Mouse (Mus musculus) heart, embryonic 15.5 days (tissue): ENCODE results near the gene Gm13199. TPM values are rescaled to one million over a fixed set of nuclear protein-coding genes. Genes with fewer than 3 reads are reported as not detected.

ENCODE experiments used
- ATAC-seq: fragments of 200-750 bp; cut with Nextera tagmentation; replicated peaks from 2 replicates; pipeline ENCODE4 v1.8.0; 2017; ENCODE audit warnings: low read depth, moderate TSS enrichment; ENCODE audit not compliant: insufficient number of reproducible peaks, insufficient read depth, low FRiP score
- H3K27ac ChIP-seq: fragments of 300-500 bp; sonication (generic); 2 replicates; pipeline ENCODE4 v1.5.1; 2015; ENCODE audit warnings: mild to moderate bottlenecking, inconsistent platforms
- H3K27me3 ChIP-seq: fragments of 300-500 bp; sonication (generic); 2 replicates; pipeline ENCODE4 v1.6.1; 2015; ENCODE audit warnings: inconsistent platforms
- H3K36me3 ChIP-seq: fragments of 300-500 bp; sonication (generic); 2 replicates; pipeline ENCODE4 v1.6.1; 2015; ENCODE audit warnings: mild to moderate bottlenecking, inconsistent platforms
- H3K4me1 ChIP-seq: fragments of 300-500 bp; sonication (generic); replicated peaks from 2 replicates; pipeline ENCODE4 v1.6.1; 2015; ENCODE audit warnings: inconsistent platforms
- H3K4me2 ChIP-seq: fragments of 300-500 bp; sonication (generic); 2 replicates; pipeline ENCODE4 v1.6.1; 2015; ENCODE audit warnings: inconsistent platforms, mild to moderate bottlenecking, moderate library complexity
- H3K4me3 ChIP-seq: fragments of 300-500 bp; sonication (generic); 2 replicates; pipeline ENCODE4 v1.5.1; 2015; ENCODE audit warnings: mild to moderate bottlenecking, inconsistent platforms
- H3K9ac ChIP-seq: fragments of 300-500 bp; sonication (generic); 2 replicates; pipeline ENCODE4 v1.6.1; 2015; ENCODE audit warnings: mild to moderate bottlenecking, inconsistent platforms
- H3K9me3 ChIP-seq: fragments of 300-500 bp; sonication (generic); replicated peaks from 2 replicates; pipeline ENCODE4 v1.6.1; 2016; ENCODE audit warnings: inconsistent platforms
- WGBS: fragments of 180-500 bp; shearing (Covaris S2); methylation state at CpG from one replicate; pipeline ENCODE4 v1.1.7; 2015; ENCODE audit warnings: mixed read lengths; 5-methylcytosine and 5-hydroxymethylcytosine counted together
- polyA plus RNA-seq: library from polyadenylated mRNA; unstranded; fragments of >200 nt; fragmentation: Nextera tagmentation; extraction: Ambion mirVana; gene quantifications from 2 replicates; pipeline ENCODE4 v1.2.1, GENCODE M21; 2015

Gm13199 gene
- 0.63 and 0.71 TPM in 2 replicates for polyA plus RNA-seq

GRCm38 (mm10) chr2:5862834-5863233 lies at the start of gene Gm13199:
Gm13199 (minus strand) TSS chr2:5862934.
- Histone ChIP-seq H3K27ac (no peak within 1 kb of the TSS), H3K4me2 (no peak within 1 kb of the TSS), H3K4me1 (no peaks in the 10 kb centered on the region), H3K9ac (no peak within 1 kb of the TSS), H3K27me3 (no peaks in the 10 kb centered on the region), H3K36me3 (peaks cover 54% of the 10 kb centered on the region), H3K4me3 (no peak within 1 kb of the TSS), H3K9me3 (no peaks in the 10 kb centered on the region)
- no peak for ATAC-seq
- WGBS, result 92% methylated on average over 3 of the region's 3 CpGs

- no peaks in the 10 kb centered on the region for H3K36me3 ChIP-seq
- no peak overlapping the region for H3K4me3 ChIP-seq
- H3K9me3 ChIP-seq, result no peaks in the 10 kb centered on the region
- no peaks in the 10 kb centered on the region for H3K4me1 ChIP-seq
- WGBS, result 61% methylated on average over 16 of the region's 16 CpGs
- no peaks in the 10 kb centered on the region for H3K27me3 ChIP-seq
- no peak overlapping the region for H3K27ac ChIP-seq
- H3K4me2 ChIP-seq, result no peak overlapping the region
- no peak for ATAC-seq
- H3K9ac ChIP-seq, result no peak overlapping the region
These were observed 48.7 kb upstream of the Gm13199 start for GRCm38 (mm10) chr2:5911282-5911965.

GRCm38 (mm10) chr2:5906625-5907024 lies 43.9 kb upstream of the Gm13199 start:
- Histone ChIP-seq H3K27me3 (no peaks in the 10 kb centered on the region), H3K4me2 (no peak overlapping the region), H3K36me3 (no peaks in the 10 kb centered on the region), H3K9me3 (no peaks in the 10 kb centered on the region), H3K4me1 (no peaks in the 10 kb centered on the region), H3K4me3 (no peak overlapping the region), H3K9ac (no peak overlapping the region), H3K27ac (no peak overlapping the region)
- ATAC-seq, result no peak
- WGBS, result 58% methylated on average over 3 of the region's 3 CpGs

GRCm38 (mm10) chr2:5906092-5906491 lies 43.4 kb upstream of the Gm13199 start:
- WGBS, result 25% methylated on average over 5 of the region's 5 CpGs

GRCm38 (mm10) chr2:5900145-5900544 lies 37.4 kb upstream of the Gm13199 start:
- Histone ChIP-seq H3K4me3 (no peak overlapping the region), H3K36me3 (no peaks in the 10 kb centered on the region), H3K4me1 (0 out of 2 replicates have a peak, but pooled peaks cover 3% of the 10 kb centered on the region), H3K27me3 (no peaks in the 10 kb centered on the region), H3K27ac (no peak overlapping the region), H3K9me3 (no peaks in the 10 kb centered on the region), H3K9ac (no peak overlapping the region), H3K4me2 (no peak overlapping the region)
- ATAC-seq, result no peak
- WGBS, result 70% methylated on average over 5 of the region's 5 CpGs

More at GRCm38 (mm10) chr2:5906092-5906491, 43.4 kb upstream of the Gm13199 start:
- no peaks in the 10 kb centered on the region for H3K4me1 ChIP-seq
- no peaks in the 10 kb centered on the region for H3K9me3 ChIP-seq
- no peak overlapping the region for H3K27ac ChIP-seq
- no peak overlapping the region for H3K9ac ChIP-seq
- H3K4me2 ChIP-seq, result no peak overlapping the region
- no peak for ATAC-seq
- H3K4me3 ChIP-seq, result no peak overlapping the region
- no peaks in the 10 kb centered on the region for H3K27me3 ChIP-seq
- H3K36me3 ChIP-seq, result no peaks in the 10 kb centered on the region

- H3K27me3 ChIP-seq, result no peaks in the 10 kb centered on the region
- peak; percentile 99 for ATAC-seq
These were observed 32.3 kb upstream of the Gm13199 start, which contains the start of gene Sec61a2 for GRCm38 (mm10) chr2:5894843-5895570. Sec61a2 (minus strand) TSS chr2:5895432.

GRCm38 (mm10) chr2:5894296-5894695 lies 31.6 kb upstream of the Gm13199 start:
- Histone ChIP-seq H3K4me1 (peaks cover 11% of the 10 kb centered on the region), H3K4me2 (peak overlapping the region; percentile 81), H3K4me3 (peak overlapping the region; percentile 99), H3K9me3 (no peaks in the 10 kb centered on the region), H3K27me3 (no peaks in the 10 kb centered on the region), H3K9ac (peak overlapping the region; percentile 98; the same call in 1 of the 2 replicates), H3K27ac (no peak overlapping the region), H3K36me3 (peaks cover 4% of the 10 kb centered on the region; the same call in 1 of the 2 replicates)
- ATAC-seq, result no peak
- WGBS, result 48% methylated on average over 11 of the region's 11 CpGs

More at GRCm38 (mm10) chr2:5894843-5895570, 32.3 kb upstream of the Gm13199 start, which contains the start of gene Sec61a2:
- Histone ChIP-seq H3K9ac (peak within 1 kb of the TSS; percentile 98), H3K4me3 (peak within 1 kb of the TSS; percentile 99), H3K27ac (peak within 1 kb of the TSS; percentile 92), H3K4me1 (peaks cover 11% of the 10 kb centered on the region), H3K9me3 (no peaks in the 10 kb centered on the region), H3K36me3 (peaks cover 4% of the 10 kb centered on the region; the same call in 1 of the 2 replicates), H3K4me2 (peak within 1 kb of the TSS; percentile 81)
- WGBS, result under 1% methylated on average over 62 of the region's 62 CpGs

GRCm38 (mm10) chr2:5889412-5889811 lies 26.7 kb upstream of the Gm13199 start:
- Histone ChIP-seq H3K4me2 (no peak overlapping the region), H3K27ac (no peak overlapping the region), H3K9ac (no peak overlapping the region), H3K36me3 (peaks cover 26% of the 10 kb centered on the region), H3K4me1 (peaks cover 6% of the 10 kb centered on the region), H3K9me3 (no peaks in the 10 kb centered on the region), H3K4me3 (no peak overlapping the region), H3K27me3 (no peaks in the 10 kb centered on the region)
- WGBS, result 57% methylated on average over 2 of the region's 2 CpGs
- no peak for ATAC-seq

GRCm38 (mm10) chr2:5888865-5889264 lies 26.1 kb upstream of the Gm13199 start:
- H3K4me3 ChIP-seq, result no peak overlapping the region
- no peaks in the 10 kb centered on the region for H3K27me3 ChIP-seq
- no peak overlapping the region for H3K27ac ChIP-seq
- H3K4me2 ChIP-seq, result no peak overlapping the region
- no peaks in the 10 kb centered on the region for H3K9me3 ChIP-seq
- H3K9ac ChIP-seq, result no peak overlapping the region
- WGBS, result 57% methylated on average over 5 of the region's 5 CpGs
- peaks cover 3% of the 10 kb centered on the region; the same call in 1 of the 2 replicates for H3K4me1 ChIP-seq
- no peak for ATAC-seq
- H3K36me3 ChIP-seq, result peaks cover 28% of the 10 kb centered on the region

GRCm38 (mm10) chr2:5877446-5877845 lies 14.7 kb upstream of the Gm13199 start:
- Histone ChIP-seq H3K4me3 (no peak overlapping the region), H3K4me1 (no peaks in the 10 kb centered on the region), H3K9me3 (no peaks in the 10 kb centered on the region), H3K36me3 (peaks cover 79% of the 10 kb centered on the region), H3K4me2 (no peak overlapping the region), H3K27me3 (no peaks in the 10 kb centered on the region), H3K27ac (no peak overlapping the region), H3K9ac (no peak overlapping the region)
- 89% methylated on average over 3 of the region's 3 CpGs for WGBS
- no peak for ATAC-seq

GRCm38 (mm10) chr2:5869746-5870145 lies 7.0 kb upstream of the Gm13199 start:
- Histone ChIP-seq H3K4me1 (no peaks in the 10 kb centered on the region), H3K9ac (no peak overlapping the region), H3K9me3 (no peaks in the 10 kb centered on the region), H3K36me3 (peaks cover 75% of the 10 kb centered on the region), H3K4me2 (no peak overlapping the region), H3K4me3 (no peak overlapping the region), H3K27ac (no peak overlapping the region), H3K27me3 (no peaks in the 10 kb centered on the region)
- no peak for ATAC-seq
- WGBS, result 87% methylated on average over 5 of the region's 5 CpGs
